Mouse (Mus musculus) limb, embryonic 15.5 days (tissue): ENCODE measurements around the gene Rbmxl2. TPM values are rescaled to one million over a fixed set of nuclear protein-coding genes. Genes with fewer than 3 reads are reported as not detected.
A peak's percentile ranks its signal among the peaks of the same experiment; 100 is the strongest.

Experiments
- ATAC-seq: fragments of 200-750 bp; cut with Nextera tagmentation; 2 replicates; pipeline ENCODE4 v1.8.0; 2017; ENCODE audit warnings: low read depth, moderate TSS enrichment; ENCODE audit not compliant: insufficient number of reproducible peaks, low FRiP score, low TSS enrichment
- H3K27ac ChIP-seq: fragments of 300-500 bp; sonication (generic); 2 replicates; pipeline ENCODE4 v1.5.1; 2015; ENCODE audit warnings: moderate library complexity, mild to moderate bottlenecking, inconsistent platforms
- H3K27me3 ChIP-seq: fragments of 300-500 bp; sonication (generic); 2 replicates; pipeline ENCODE4 v1.6.1; 2015; ENCODE audit warnings: inconsistent platforms
- H3K36me3 ChIP-seq: fragments of 300-500 bp; sonication (generic); 2 replicates; pipeline ENCODE4 v1.6.1; 2015; ENCODE audit warnings: inconsistent platforms
- H3K4me1 ChIP-seq: fragments of 300-500 bp; sonication (generic); 2 replicates; pipeline ENCODE4 v1.6.1; 2015; ENCODE audit warnings: inconsistent platforms
- H3K4me2 ChIP-seq: fragments of 300-500 bp; sonication (generic); 2 replicates; pipeline ENCODE4 v1.6.1; 2015; ENCODE audit warnings: mild to moderate bottlenecking, inconsistent platforms
- H3K4me3 ChIP-seq: fragments of 300-500 bp; sonication (generic); 2 replicates; pipeline ENCODE4 v1.5.1; 2015; ENCODE audit warnings: mild to moderate bottlenecking, inconsistent platforms
- H3K9ac ChIP-seq: fragments of 300-500 bp; sonication (generic); 2 replicates; pipeline ENCODE4 v1.6.1; 2015; ENCODE audit warnings: inconsistent platforms
- H3K9me3 ChIP-seq: fragments of 300-500 bp; sonication (generic); 2 replicates; pipeline ENCODE4 v1.6.1; 2016; ENCODE audit warnings: inconsistent platforms
- WGBS: fragments of 180-500 bp; shearing (Covaris S2); methylation state at CpG from one replicate; pipeline ENCODE4 v1.1.7; 2015; 5-methylcytosine and 5-hydroxymethylcytosine counted together
- polyA plus RNA-seq: library from polyadenylated mRNA; unstranded; fragments of >200 nt; fragmentation: Nextera tagmentation; extraction: Ambion mirVana; gene quantifications from 2 replicates; pipeline ENCODE4 v1.2.1, GENCODE M21; 2015

Rbmxl2 gene
- not detected in 2 replicates for polyA plus RNA-seq

DNA sequence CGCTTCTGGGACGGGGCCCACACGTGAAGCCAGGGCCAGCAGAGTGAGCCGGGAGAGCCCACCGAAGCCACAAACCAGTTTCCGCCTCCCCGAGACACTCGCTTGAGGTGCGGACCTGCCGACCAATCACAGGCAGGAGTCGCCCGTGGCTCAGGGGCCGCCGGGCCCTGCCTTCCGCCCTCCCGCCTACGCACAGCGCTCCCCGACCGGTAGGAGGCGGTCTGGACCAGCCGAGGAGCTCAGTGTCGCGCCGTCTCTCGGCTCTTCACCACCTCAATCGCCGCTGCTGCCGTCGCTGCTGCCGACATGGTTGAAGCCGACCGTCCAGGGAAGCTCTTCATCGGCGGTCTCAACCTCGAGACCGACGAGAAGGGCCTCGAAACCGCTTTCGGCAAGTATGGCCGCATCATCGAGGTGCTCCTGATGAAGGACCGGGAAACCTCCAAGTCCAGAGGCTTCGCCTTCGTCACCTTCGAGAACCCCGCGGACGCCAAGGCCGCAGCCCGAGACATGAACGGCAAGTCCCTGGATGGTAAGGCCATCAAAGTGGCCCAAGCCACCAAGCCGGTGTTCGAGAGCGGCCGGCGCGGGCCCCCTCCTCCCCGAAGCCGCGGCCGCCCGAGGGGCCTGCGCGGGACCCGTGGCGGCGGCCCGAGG lies at the start of gene Rbmxl2:
Gene Rbmxl2 (plus strand): TSS at position 242 of the 657 bp plus-strand sequence.
- Histone ChIP-seq H3K4me2 (peak within 1 kb of the TSS; percentile 22), H3K4me3 (peak within 1 kb of the TSS; percentile 19), H3K27me3 (peaks cover 50% of the 10 kb centered on the region), H3K9ac (no peak within 1 kb of the TSS), H3K36me3 (no peaks in the 10 kb centered on the region), H3K9me3 (peaks cover 8% of the 10 kb centered on the region), H3K4me1 (peaks cover 6% of the 10 kb centered on the region; the same call in 1 of the 2 replicates), H3K27ac (no peak within 1 kb of the TSS)
- WGBS, result 37% methylated on average over 69 of the region's 70 CpGs
- ATAC-seq, result no peak

- ATAC-seq, result no peak
- Histone ChIP-seq H3K36me3 (no peaks in the 10 kb centered on the region), H3K27ac (no peak within 1 kb of the TSS), H3K4me3 (no peak within 1 kb of the TSS), H3K4me2 (no peak within 1 kb of the TSS), H3K27me3 (no peaks in the 10 kb centered on the region), H3K9ac (no peak within 1 kb of the TSS), H3K4me1 (no peaks in the 10 kb centered on the region), H3K9me3 (no peaks in the 10 kb centered on the region)
- WGBS, result 82% methylated on average over 10 of the region's 10 CpGs
Observed at GRCm38 (mm10) chr7:107166690-107167089, 42.6 kb upstream of the Rbmxl2 start, which contains the start of gene Nlrp14. TSS of gene Nlrp14 (plus strand) at chr7:107166990.

- ATAC-seq, result no peak
- H3K4me3 ChIP-seq, result no peak overlapping the region
- no peaks in the 10 kb centered on the region for H3K4me1 ChIP-seq
- no peak overlapping the region for H3K4me2 ChIP-seq
- no peaks in the 10 kb centered on the region for H3K27me3 ChIP-seq
- no peaks in the 10 kb centered on the region for H3K36me3 ChIP-seq
- no peak overlapping the region for H3K9ac ChIP-seq
- 46% methylated on average over 2 of the region's 2 CpGs for WGBS
- H3K27ac ChIP-seq, result no peak overlapping the region
- no peaks in the 10 kb centered on the region for H3K9me3 ChIP-seq
Observed at GRCm38 (mm10) chr7:107180406-107180805, 28.8 kb upstream of the Rbmxl2 start.

DNA sequence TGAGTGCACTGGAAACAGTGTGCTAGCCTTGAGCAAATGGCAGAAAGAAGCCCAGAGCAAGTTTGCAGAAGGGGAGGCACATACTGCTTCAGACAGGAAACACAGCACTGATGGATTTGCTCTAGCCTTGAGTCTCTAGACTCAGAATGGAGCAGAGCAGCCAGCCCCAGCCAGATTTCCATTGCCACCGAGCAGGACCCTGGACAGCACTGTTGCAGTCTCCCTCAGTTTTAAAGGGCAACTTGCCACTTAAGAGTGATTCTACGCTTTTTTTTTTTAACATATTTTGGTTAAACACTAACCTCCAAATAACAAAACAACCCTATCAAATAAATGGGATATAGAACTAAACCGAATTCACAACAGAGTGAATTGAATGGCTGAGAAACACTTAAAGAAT lies 7.4 kb upstream of the Rbmxl2 start:
- Histone ChIP-seq H3K36me3 (no peaks in the 10 kb centered on the region), H3K27me3 (peaks cover 4% of the 10 kb centered on the region; the same call in 1 of the 2 replicates), H3K4me1 (no peaks in the 10 kb centered on the region), H3K9ac (no peak overlapping the region), H3K4me2 (no peak overlapping the region), H3K4me3 (no peak overlapping the region), H3K9me3 (no peaks in the 10 kb centered on the region), H3K27ac (no peak overlapping the region)
- ATAC-seq, result no peak
- 38% methylated on average over 3 of the region's 3 CpGs for WGBS

- Histone ChIP-seq H3K9me3 (peaks cover 8% of the 10 kb centered on the region), H3K4me2 (no peak overlapping the region), H3K27me3 (peaks cover 47% of the 10 kb centered on the region), H3K4me1 (peaks cover 6% of the 10 kb centered on the region; the same call in 1 of the 2 replicates), H3K36me3 (no peaks in the 10 kb centered on the region), H3K27ac (no peak overlapping the region), H3K4me3 (no peak overlapping the region), H3K9ac (no peak overlapping the region)
- WGBS, result 92% methylated on average over 3 of the region's 3 CpGs
- no peak for ATAC-seq
Observed at GRCm38 (mm10) chr7:107207843-107208242, 1.4 kb upstream of the Rbmxl2 start.

GRCm38 (mm10) chr7:107210126-107210576 lies 906 bp downstream of the Rbmxl2 start:
- Histone ChIP-seq H3K9me3 (peaks cover 8% of the 10 kb centered on the region), H3K36me3 (no peaks in the 10 kb centered on the region), H3K4me1 (peaks cover 6% of the 10 kb centered on the region; the same call in 1 of the 2 replicates), H3K27me3 (peaks cover 50% of the 10 kb centered on the region), H3K4me3 (peak overlapping the region; percentile 19), H3K4me2 (peak overlapping the region; percentile 22), H3K27ac (no peak overlapping the region), H3K9ac (no peak overlapping the region)
- no peak for ATAC-seq
- 26% methylated on average over 56 of the region's 77 CpGs for WGBS

DNA sequence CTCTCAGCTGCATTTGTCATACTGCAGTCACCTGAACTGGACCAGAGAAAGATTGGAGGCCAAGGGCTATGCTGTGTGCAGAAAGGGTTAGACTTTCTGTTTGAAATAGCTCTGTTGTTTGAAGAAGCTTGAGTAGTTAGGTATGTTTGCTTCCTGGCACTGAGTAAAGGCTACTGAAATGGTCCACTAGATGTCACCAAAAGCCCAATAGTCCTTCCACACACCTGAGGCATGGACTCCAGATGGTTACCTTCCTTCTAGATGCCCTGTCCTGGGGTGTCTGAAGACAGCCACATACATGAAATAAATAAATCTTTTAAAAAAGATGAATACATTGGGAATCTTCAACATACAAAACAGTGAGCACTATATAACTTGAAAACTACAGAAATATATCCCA lies 6.5 kb downstream of the Rbmxl2 start:
- H3K27me3 ChIP-seq, result peaks cover 15% of the 10 kb centered on the region
- no peak overlapping the region for H3K4me2 ChIP-seq
- no peaks in the 10 kb centered on the region for H3K9me3 ChIP-seq
- no peaks in the 10 kb centered on the region for H3K36me3 ChIP-seq
- ATAC-seq, result no peak
- no peak overlapping the region for H3K27ac ChIP-seq
- H3K4me1 ChIP-seq, result no peaks in the 10 kb centered on the region
- no peak overlapping the region for H3K9ac ChIP-seq
- no peak overlapping the region for H3K4me3 ChIP-seq

GRCm38 (mm10) chr7:107216845-107217244 lies 7.6 kb downstream of the Rbmxl2 start:
- Histone ChIP-seq H3K27me3 (peaks cover 4% of the 10 kb centered on the region; the same call in 1 of the 2 replicates), H3K9ac (no peak overlapping the region), H3K4me3 (no peak overlapping the region), H3K36me3 (no peaks in the 10 kb centered on the region), H3K4me2 (no peak overlapping the region), H3K9me3 (no peaks in the 10 kb centered on the region), H3K4me1 (no peaks in the 10 kb centered on the region), H3K27ac (no peak overlapping the region)
- no peak for ATAC-seq
- WGBS, result 74% methylated on average over 2 of the region's 2 CpGs

DNA sequence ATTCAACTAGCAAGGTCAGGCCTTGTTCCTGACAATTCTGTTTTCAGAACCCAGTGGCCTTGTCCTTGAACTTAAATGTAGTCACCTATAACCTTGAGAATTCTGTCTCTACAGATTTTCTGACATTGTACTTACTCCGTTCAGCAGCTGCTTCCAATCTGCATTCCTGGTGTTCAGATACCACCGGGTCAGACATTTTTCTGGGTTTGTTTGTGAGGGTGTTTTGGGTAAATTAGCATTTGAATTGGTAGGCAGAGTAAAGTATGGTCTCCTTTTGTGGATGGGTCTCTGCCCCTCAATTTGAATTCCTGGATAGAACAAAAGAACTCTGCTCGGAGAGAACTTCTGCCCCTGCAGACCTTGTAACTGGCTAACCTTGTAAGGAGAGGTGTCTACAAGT lies 27.6 kb downstream of the Rbmxl2 start:
- no peak for ATAC-seq
- no peaks in the 10 kb centered on the region for H3K9me3 ChIP-seq
- H3K4me2 ChIP-seq, result no peak overlapping the region
- no peaks in the 10 kb centered on the region for H3K4me1 ChIP-seq
- H3K27ac ChIP-seq, result no peak overlapping the region
- no peak overlapping the region for H3K9ac ChIP-seq
- no peak overlapping the region for H3K4me3 ChIP-seq
- WGBS, result 52% methylated on average over 3 of the region's 3 CpGs
- no peaks in the 10 kb centered on the region for H3K36me3 ChIP-seq
- no peaks in the 10 kb centered on the region for H3K27me3 ChIP-seq

DNA sequence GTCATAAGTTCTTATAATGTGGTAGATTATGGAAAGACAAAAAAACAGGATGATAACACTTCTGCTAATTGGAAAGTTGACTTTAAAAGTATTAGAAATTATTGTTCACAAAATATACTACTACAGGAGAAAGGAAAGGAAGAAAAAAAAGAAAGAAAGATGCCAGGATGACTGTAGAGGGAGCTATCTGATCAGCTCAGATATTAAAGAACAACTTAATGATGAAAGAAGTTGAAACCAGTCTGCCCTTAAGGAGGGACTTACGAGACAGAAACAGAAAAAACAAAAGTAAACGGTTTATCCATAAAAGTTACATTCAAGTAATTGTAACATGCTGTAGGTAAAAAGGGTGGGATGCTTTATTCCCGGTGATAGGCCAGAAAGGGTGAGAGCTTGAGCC lies 28.3 kb downstream of the Rbmxl2 start:
- Histone ChIP-seq H3K4me3 (no peak overlapping the region), H3K9me3 (no peaks in the 10 kb centered on the region), H3K4me2 (no peak overlapping the region), H3K27ac (no peak overlapping the region), H3K36me3 (no peaks in the 10 kb centered on the region), H3K9ac (no peak overlapping the region), H3K27me3 (no peaks in the 10 kb centered on the region), H3K4me1 (no peaks in the 10 kb centered on the region)
- WGBS, result 64% methylated on average over 3 of the region's 3 CpGs
- ATAC-seq, result no peak

GRCm38 (mm10) chr7:107241371-107241883 lies 32.2 kb downstream of the Rbmxl2 start:
- no peak for ATAC-seq
- H3K9ac ChIP-seq, result no peak overlapping the region
- no peak overlapping the region for H3K4me3 ChIP-seq
- no peak overlapping the region for H3K27ac ChIP-seq
- H3K4me2 ChIP-seq, result no peak overlapping the region
- no peaks in the 10 kb centered on the region for H3K36me3 ChIP-seq
- no peaks in the 10 kb centered on the region for H3K4me1 ChIP-seq
- no peaks in the 10 kb centered on the region for H3K27me3 ChIP-seq
- WGBS, result 88% methylated on average over 5 of the region's 5 CpGs
- H3K9me3 ChIP-seq, result no peaks in the 10 kb centered on the region

DNA sequence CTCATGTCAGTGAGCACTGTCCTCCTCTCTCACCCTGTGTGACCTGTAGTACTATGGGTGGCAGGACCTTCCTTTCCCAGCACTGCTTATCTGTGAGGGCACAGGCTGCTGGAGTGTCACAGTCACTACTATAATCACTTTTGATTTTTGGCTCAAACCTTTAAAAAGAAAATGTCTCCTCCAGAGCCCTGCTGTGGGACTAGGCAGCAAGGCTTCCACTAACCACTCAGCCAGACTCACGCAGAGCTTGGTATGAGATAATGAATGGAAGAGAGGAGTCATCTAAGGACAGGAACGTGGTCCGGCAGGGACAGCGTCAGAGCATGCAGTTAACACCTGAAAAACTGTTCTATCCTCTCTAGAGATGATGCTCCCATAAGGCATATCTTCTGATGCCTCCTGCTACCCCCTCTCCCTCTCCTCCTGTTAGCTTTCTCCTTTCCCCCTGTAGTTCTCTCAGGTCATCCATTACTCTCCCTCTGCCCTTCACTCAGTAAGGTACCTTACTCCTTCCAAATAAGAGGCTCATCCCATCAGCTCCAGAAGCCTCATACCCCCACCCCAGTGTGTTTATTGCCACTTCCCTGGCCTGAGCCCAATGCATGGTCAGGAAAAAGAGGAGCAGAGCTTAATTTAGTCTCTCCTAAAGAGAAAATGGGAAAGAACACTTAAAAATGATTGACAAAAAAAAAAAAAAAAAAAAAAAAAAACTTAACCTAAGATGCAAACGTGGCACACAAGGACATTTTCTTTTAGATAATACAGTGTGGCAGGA lies 41.2 kb downstream of the Rbmxl2 start:
- no peak for ATAC-seq
- no peak overlapping the region for H3K27ac ChIP-seq
- WGBS, result 65% methylated on average over 5 of the region's 5 CpGs
- no peaks in the 10 kb centered on the region for H3K4me1 ChIP-seq
- H3K27me3 ChIP-seq, result no peaks in the 10 kb centered on the region
- no peak overlapping the region for H3K4me2 ChIP-seq
- no peak overlapping the region for H3K9ac ChIP-seq
- H3K36me3 ChIP-seq, result no peaks in the 10 kb centered on the region
- H3K9me3 ChIP-seq, result no peaks in the 10 kb centered on the region
- no peak overlapping the region for H3K4me3 ChIP-seq
